Mouse (Mus musculus): ENCODE data around the gene Pawr. TPM values are rescaled to one million over a fixed set of nuclear protein-coding genes. Genes with fewer than 3 reads are reported as not detected.
A peak's percentile ranks its signal among the peaks of the same experiment; 100 is the strongest.

The Pawr gene
- polyA plus RNA-seq, 1 experiment = 2.2 TPM

GRCm38 (mm10) chr10:108350125-108351070 is 18.5 kb downstream of the Pawr start:
- H3K4me3 ChIP-seq (replicated peaks) = no peak overlapping the region
- TF ChIP-seq GATA1 (IDR thresholded peaks at IDR 0.05; ENCODE audit: borderline replicate concordance, low read length) (no peak), FLI1 (IDR thresholded peaks at IDR 0.05; ENCODE audit: low read length) (no peak)
- H3K9me3 ChIP-seq = no peaks in the 10 kb centered on the region
- no peaks in the 10 kb centered on the region for H3K27me3 ChIP-seq (replicated peaks)
- H3K36me3 ChIP-seq (replicated peaks; ENCODE audit: low read length) = no peaks in the 10 kb centered on the region
- H3K4me1 ChIP-seq = no peaks in the 10 kb centered on the region

GRCm38 (mm10) chr10:108352944-108353343 is 21.0 kb downstream of the Pawr start:
- no peak overlapping the region for H3K4me3 ChIP-seq (replicated peaks)
- H3K4me1 ChIP-seq = no peaks in the 10 kb centered on the region
- H3K9me3 ChIP-seq = peaks cover 12% of the 10 kb centered on the region
- TF ChIP-seq GATA1 (IDR thresholded peaks at IDR 0.05; ENCODE audit: borderline replicate concordance, low read length) (no peak), FLI1 (IDR thresholded peaks at IDR 0.05; ENCODE audit: low read length) (no peak)
- H3K36me3 ChIP-seq (replicated peaks; ENCODE audit: low read length) = no peaks in the 10 kb centered on the region
- H3K27me3 ChIP-seq (replicated peaks) = no peaks in the 10 kb centered on the region

- no peaks in the 10 kb centered on the region for H3K4me1 ChIP-seq
- H3K27me3 ChIP-seq (replicated peaks) = no peaks in the 10 kb centered on the region
- H3K9me3 ChIP-seq = peaks cover 16% of the 10 kb centered on the region
- no peak for TF ChIP-seq GATA1 (IDR thresholded peaks at IDR 0.05; ENCODE audit: borderline replicate concordance, low read length)
- no peak for TF ChIP-seq FLI1 (IDR thresholded peaks at IDR 0.05; ENCODE audit: low read length)
- no peaks in the 10 kb centered on the region for H3K36me3 ChIP-seq (replicated peaks; ENCODE audit: low read length)
- no peak overlapping the region for H3K4me3 ChIP-seq (replicated peaks)
These were observed 22.9 kb downstream of the Pawr start for GRCm38 (mm10) chr10:108354726-108355391.

DNA sequence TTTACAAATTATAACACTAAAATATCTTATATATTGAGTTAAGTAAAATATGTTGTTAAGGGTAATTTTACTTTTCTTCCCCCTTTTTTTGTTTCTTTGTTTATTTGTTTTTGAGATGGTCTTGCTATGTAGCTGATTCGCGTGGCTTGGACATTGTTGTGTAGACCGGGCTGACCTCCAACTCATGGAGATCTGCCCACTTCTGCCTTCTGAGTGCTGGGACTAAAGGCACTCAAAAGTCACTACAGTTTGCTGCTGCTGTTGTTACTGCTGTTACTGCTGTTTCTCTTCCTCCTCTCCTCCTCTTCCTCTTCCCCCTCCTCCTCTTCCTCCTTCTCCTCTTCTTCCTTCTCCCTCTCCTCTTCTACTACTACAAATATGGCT is 23.5 kb downstream of the Pawr start:
- Histone ChIP-seq H3K9me3 (peaks cover 18% of the 10 kb centered on the region), H3K4me1 (no peaks in the 10 kb centered on the region), H3K36me3 (replicated peaks; ENCODE audit: low read length) (no peaks in the 10 kb centered on the region), H3K27me3 (replicated peaks) (no peaks in the 10 kb centered on the region), H3K4me3 (replicated peaks) (no peak overlapping the region)
- TF ChIP-seq FLI1 (IDR thresholded peaks at IDR 0.05; ENCODE audit: low read length) = no peak
- no peak for TF ChIP-seq GATA1 (IDR thresholded peaks at IDR 0.05; ENCODE audit: borderline replicate concordance, low read length)

DNA sequence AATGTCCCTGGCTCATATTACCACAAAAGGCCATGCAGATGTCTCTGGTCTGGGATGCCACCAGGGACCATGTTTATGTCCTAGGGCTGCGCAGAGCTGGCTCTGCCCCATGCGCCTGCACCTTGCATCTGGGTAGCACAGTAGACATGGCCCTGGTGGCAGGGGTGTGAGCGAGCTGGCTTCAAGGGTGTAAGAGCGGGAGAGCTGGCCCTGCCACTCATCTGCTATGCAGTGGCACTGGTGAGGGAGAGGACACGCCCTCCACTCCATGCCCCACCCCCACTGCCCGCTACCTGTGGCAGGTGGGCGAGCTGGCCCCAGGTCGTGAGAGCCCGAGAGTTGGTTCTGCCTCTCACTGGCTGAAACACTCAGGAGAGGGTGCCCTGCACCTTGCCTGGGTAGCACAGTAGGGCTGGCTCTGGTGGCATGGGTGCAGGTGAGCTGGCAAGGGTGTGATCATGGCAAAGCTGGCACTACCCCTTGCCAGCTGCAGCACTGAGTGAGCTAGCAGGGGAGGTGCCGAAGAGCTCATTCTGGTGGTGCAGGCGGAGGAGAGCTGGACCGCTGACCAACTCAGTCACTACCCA is 24.8 kb downstream of the Pawr start:
- Histone ChIP-seq H3K4me1 (no peaks in the 10 kb centered on the region), H3K9me3 (peaks cover 18% of the 10 kb centered on the region), H3K36me3 (replicated peaks; ENCODE audit: low read length) (no peaks in the 10 kb centered on the region), H3K27me3 (replicated peaks) (no peaks in the 10 kb centered on the region), H3K4me3 (replicated peaks) (peak overlapping the region; percentile 2)
- TF ChIP-seq FLI1 (IDR thresholded peaks at IDR 0.05; ENCODE audit: low read length) (no peak), GATA1 (IDR thresholded peaks at IDR 0.05; ENCODE audit: borderline replicate concordance, low read length) (no peak)

DNA sequence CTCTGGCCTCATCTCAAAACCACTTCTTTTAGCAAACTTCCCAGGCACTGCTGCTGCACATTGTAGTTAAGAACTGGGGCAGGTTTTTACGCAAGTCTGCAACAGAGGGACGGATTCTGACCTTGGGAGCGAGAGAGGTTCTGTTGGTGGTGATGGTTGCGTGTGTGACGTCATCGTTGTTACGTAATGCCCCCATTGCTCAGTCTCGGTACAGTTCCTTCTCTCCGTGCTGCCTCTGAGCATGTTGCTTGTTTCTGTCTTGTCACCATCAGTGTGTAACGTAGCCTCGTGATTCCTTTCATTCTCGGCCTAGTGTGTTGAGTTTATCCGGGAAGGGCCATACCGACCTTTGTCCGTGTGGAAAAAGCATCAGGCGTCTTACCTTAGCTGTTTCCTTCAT is 28.1 kb downstream of the Pawr start:
- TF ChIP-seq FLI1 (IDR thresholded peaks at IDR 0.05; ENCODE audit: low read length) (no peak), GATA1 (IDR thresholded peaks at IDR 0.05; ENCODE audit: borderline replicate concordance, low read length) (no peak)
- no peak overlapping the region for H3K4me3 ChIP-seq (replicated peaks)
- H3K4me1 ChIP-seq = no peaks in the 10 kb centered on the region

DNA sequence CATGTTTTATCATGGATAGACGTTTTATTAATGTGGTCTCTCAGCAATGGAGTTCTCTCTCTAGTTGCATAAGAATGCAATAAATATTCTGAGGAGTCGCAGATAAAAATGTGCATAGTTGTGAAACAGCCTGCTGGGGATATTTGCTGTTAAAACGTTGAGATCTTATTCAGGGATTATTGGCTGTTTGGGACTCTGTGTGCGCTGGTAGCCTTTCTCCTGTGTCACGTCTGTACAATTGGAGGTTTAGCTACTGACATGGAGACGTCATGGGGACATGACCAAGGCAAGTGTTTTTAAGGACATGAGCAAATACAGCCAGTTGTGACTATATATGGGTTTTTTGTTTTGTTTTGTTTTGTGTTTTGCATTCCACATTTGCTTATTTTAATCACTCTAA is 28.9 kb downstream of the Pawr start:
- H3K4me3 ChIP-seq (replicated peaks) = no peak overlapping the region
- no peaks in the 10 kb centered on the region for H3K4me1 ChIP-seq
- no peaks in the 10 kb centered on the region for H3K36me3 ChIP-seq (replicated peaks; ENCODE audit: low read length)
- no peak for TF ChIP-seq GATA1 (IDR thresholded peaks at IDR 0.05; ENCODE audit: borderline replicate concordance, low read length)
- no peak for TF ChIP-seq FLI1 (IDR thresholded peaks at IDR 0.05; ENCODE audit: low read length)
- H3K27me3 ChIP-seq (replicated peaks) = no peaks in the 10 kb centered on the region
- peaks cover 38% of the 10 kb centered on the region for H3K9me3 ChIP-seq

More for the DNA sequence above, 28.1 kb downstream of the Pawr start:
- H3K9me3 ChIP-seq = peaks cover 31% of the 10 kb centered on the region
- no peaks in the 10 kb centered on the region for H3K36me3 ChIP-seq (replicated peaks; ENCODE audit: low read length)
- no peaks in the 10 kb centered on the region for H3K27me3 ChIP-seq (replicated peaks)

GRCm38 (mm10) chr10:108361419-108362155 is 29.7 kb downstream of the Pawr start:
- no peak for TF ChIP-seq FLI1 (IDR thresholded peaks at IDR 0.05; ENCODE audit: low read length)
- TF ChIP-seq GATA1 (IDR thresholded peaks at IDR 0.05; ENCODE audit: borderline replicate concordance, low read length) = no peak
- no peaks in the 10 kb centered on the region for H3K27me3 ChIP-seq (replicated peaks)
- H3K4me3 ChIP-seq (replicated peaks) = no peak overlapping the region
- no peaks in the 10 kb centered on the region for H3K4me1 ChIP-seq
- H3K9me3 ChIP-seq = peaks cover 35% of the 10 kb centered on the region
- H3K36me3 ChIP-seq (replicated peaks; ENCODE audit: low read length) = no peaks in the 10 kb centered on the region

DNA sequence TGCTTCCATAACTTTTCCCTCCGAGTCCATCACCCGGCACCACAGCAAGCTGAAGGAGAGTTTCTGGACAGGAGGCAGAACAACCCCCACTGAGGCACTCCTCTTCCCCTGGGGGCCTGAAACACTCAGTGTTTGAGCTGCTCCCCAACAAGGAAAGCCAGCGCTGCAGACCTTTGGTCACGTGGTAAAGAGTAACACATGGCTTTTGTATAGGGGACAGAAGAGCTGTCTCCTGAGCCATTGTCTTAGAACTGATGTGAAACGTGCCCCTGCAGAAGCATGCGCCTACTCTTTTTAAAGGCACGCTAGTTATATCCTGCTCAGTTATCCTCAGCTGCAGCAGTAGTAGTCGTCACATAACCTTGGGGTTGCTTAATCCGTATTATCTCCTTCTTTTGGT is 32.0 kb downstream of the Pawr start:
- Histone ChIP-seq H3K27me3 (replicated peaks) (no peaks in the 10 kb centered on the region), H3K4me3 (replicated peaks) (no peak overlapping the region), H3K9me3 (peaks cover 38% of the 10 kb centered on the region), H3K4me1 (no peaks in the 10 kb centered on the region), H3K36me3 (replicated peaks; ENCODE audit: low read length) (no peaks in the 10 kb centered on the region)
- no peak for TF ChIP-seq GATA1 (IDR thresholded peaks at IDR 0.05; ENCODE audit: borderline replicate concordance, low read length)
- no peak for TF ChIP-seq FLI1 (IDR thresholded peaks at IDR 0.05; ENCODE audit: low read length)

Data from megakaryocyte, embryonic 14.5 days (primary cell).